Mouse (Mus musculus): ENCODE results near the gene Serpinb9d. TPM values are rescaled to one million over a fixed set of nuclear protein-coding genes. Genes with fewer than 3 reads are reported as not detected.
"Not testable (repeated sequence)": the region's sequence is repeated elsewhere in the genome, so short reads cannot be mapped to it uniquely, and the experiment has no call there.

Gene Serpinb9d
- 0.14 and 0.17 TPM in 2 replicates for polyA plus RNA-seq (2015; fragmentation: Nextera tagmentation; extraction: Ambion mirVana)

- no peak for DNase-seq (ENCODE audit: low spot score)
Observed at GRCm38 (mm10) chr13:33192659-33193058, at the start of gene Serpinb9d. Gene Serpinb9d, plus strand, starts transcription at chr13:33192959.

DNA sequence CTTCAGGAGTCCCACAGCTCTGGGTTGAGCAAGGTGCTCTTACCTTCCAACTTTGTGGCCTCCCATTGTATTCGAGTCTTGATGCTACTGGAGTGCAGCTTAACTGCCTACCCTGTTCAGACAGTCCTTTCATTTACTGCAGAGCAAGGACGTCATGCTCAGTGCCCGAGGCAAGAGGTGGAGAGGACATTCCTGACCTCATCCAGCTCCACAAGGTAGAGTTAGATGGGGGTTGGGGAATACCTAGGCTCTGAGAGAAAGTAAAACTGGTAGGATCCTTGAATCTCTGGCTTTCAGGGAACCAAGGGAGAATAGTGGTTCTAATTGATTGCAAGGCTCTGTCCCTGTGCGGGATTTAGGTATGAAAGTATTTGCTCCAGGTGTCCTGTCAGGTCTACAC lies 33.1 kb upstream of the Serpinb9d start, which contains the start of gene Serpinb9c:
Gene Serpinb9c, minus strand, starts transcription at position 101 of the 400 bp plus-strand sequence.
- DNase-seq (ENCODE audit: low spot score), result no peak

DNA sequence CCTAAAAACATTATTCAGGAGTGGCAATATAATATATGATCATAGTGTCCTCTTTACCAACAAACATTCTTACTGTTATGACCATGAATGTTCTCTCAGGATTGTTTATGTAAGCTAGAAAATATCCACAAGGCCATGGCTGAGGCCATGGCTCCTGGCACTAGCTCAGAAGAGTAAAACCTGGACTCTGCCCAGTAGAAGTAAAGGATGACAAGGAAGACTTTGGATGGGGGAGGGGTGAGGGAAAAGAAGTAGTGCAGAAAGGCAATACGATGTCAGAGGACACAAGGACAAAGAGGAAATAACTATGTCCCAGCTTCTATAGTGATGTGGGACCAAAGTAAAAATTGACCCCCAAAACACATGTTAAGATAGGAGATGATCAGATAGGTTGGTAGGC lies 2.3 kb upstream of the Serpinb9d start:
- not testable (repeated sequence) for DNase-seq (ENCODE audit: low spot score)

GRCm38 (mm10) chr13:33199740-33200139 lies 7.0 kb downstream of the Serpinb9d start:
- no peak for DNase-seq (ENCODE audit: low spot score)

- DNase-seq (ENCODE audit: low spot score), result not testable (repeated sequence)
Observed at GRCm38 (mm10) chr13:33249312-33249711, 56.6 kb downstream of the Serpinb9d start, which contains the start of gene Serpinb9e. Gene Serpinb9e, plus strand, starts transcription at chr13:33249612.

Other genes starting within 250 kb of the Serpinb9d start
- 15.1 and 16.6 TPM in 2 replicates for gene Serpinb6b, start 227.8 kb upstream of the Serpinb9d start, polyA plus RNA-seq (2015; fragmentation: Nextera tagmentation; extraction: Ambion mirVana)
- gene Serpinb9, start 189.7 kb upstream of the Serpinb9d start, polyA plus RNA-seq (2015; fragmentation: Nextera tagmentation; extraction: Ambion mirVana), result 12.6 and 12.9 TPM in 2 replicates
- 0.45 and 0.57 TPM in 2 replicates for gene Serpinb9b, start 165.5 kb upstream of the Serpinb9d start, polyA plus RNA-seq (2015; fragmentation: Nextera tagmentation; extraction: Ambion mirVana)
- gene Serpinb1b, start 114.4 kb upstream of the Serpinb9d start, polyA plus RNA-seq (2015; fragmentation: Nextera tagmentation; extraction: Ambion mirVana), result 0.73 and 0.85 TPM in 2 replicates
- 0.17 TPM in 1 of 2 replicates, not detected in the other for gene Serpinb9c, start 33.2 kb upstream of the Serpinb9d start, polyA plus RNA-seq (2015; fragmentation: Nextera tagmentation; extraction: Ambion mirVana)
- 0.07 TPM in 1 of 2 replicates, not detected in the other for gene Serpinb9e, start 56.7 kb downstream of the Serpinb9d start, polyA plus RNA-seq (2015; fragmentation: Nextera tagmentation; extraction: Ambion mirVana)
- not detected in 2 replicates for gene Serpinb9f, start 131.1 kb downstream of the Serpinb9d start, polyA plus RNA-seq (2015; fragmentation: Nextera tagmentation; extraction: Ambion mirVana)
- gene Gm11397, start 202.8 kb downstream of the Serpinb9d start, polyA plus RNA-seq (2015; fragmentation: Nextera tagmentation; extraction: Ambion mirVana), result not detected in 2 replicates

Measured in thymus, postnatal 0 days (tissue).